Mouse (Mus musculus) megakaryocyte-erythroid progenitor cell, adult 5-6 weeks (primary cell): ENCODE measurements around the gene Ptprm. TPM values are rescaled to one million over a fixed set of nuclear protein-coding genes. Genes with fewer than 3 reads are reported as not detected.
"Not testable (repeated sequence)": the region's sequence is repeated elsewhere in the genome, so short reads cannot be mapped to it uniquely, and the experiment has no call there.

ENCODE experiments used
- ATAC-seq: replicated peaks from 2 replicates; pipeline ENCODE4 v1.8.0; 2016; ENCODE audit warnings: mild to moderate bottlenecking, inconsistent platforms; ENCODE audit not compliant: severe bottlenecking, poor library complexity, low FRiP score, low TSS enrichment
- total RNA-seq, 2 experiments: library from RNA; stranded (forward) in 1 of 2; stranded (reverse) in 1 of 2; fragments of 200-1000, 215-1000 nt in 1 of 2; fragments of >200 nt in 1 of 2; fragmentation: Nextera tagmentation in 1 of 2; gene quantifications; 2 replicates each; pipeline ENCODE4 v1.2.3; 2014 to 2017

The Ptprm gene
- total RNA-seq, 2 experiments from 2014 or later: not detected

GRCm38 (mm10) chr17:66858757-66859156 lies 495.5 kb downstream of the Ptprm start:
- ATAC-seq: no peak

- no peak for ATAC-seq
Measured at GRCm38 (mm10) chr17:66852496-66852895, 501.8 kb downstream of the Ptprm start.

GRCm38 (mm10) chr17:66847011-66847410 lies 507.2 kb downstream of the Ptprm start:
- ATAC-seq: not testable (repeated sequence)

- ATAC-seq: no peak
Measured at GRCm38 (mm10) chr17:66822347-66822746, 531.9 kb downstream of the Ptprm start.

- ATAC-seq: no peak
Measured at GRCm38 (mm10) chr17:66817380-66817779, 536.9 kb downstream of the Ptprm start.

GRCm38 (mm10) chr17:66815921-66816320 lies 538.3 kb downstream of the Ptprm start:
- no peak for ATAC-seq

- ATAC-seq: no peak
Measured at GRCm38 (mm10) chr17:66813786-66814185, 540.5 kb downstream of the Ptprm start.

GRCm38 (mm10) chr17:66813346-66813745 lies 540.9 kb downstream of the Ptprm start:
- ATAC-seq: no peak

GRCm38 (mm10) chr17:66809786-66810185 lies 544.5 kb downstream of the Ptprm start:
- no peak for ATAC-seq

- ATAC-seq: no peak
Measured at GRCm38 (mm10) chr17:66808186-66808585, 546.1 kb downstream of the Ptprm start.

- no peak for ATAC-seq
Measured at GRCm38 (mm10) chr17:66801831-66802687, 552.2 kb downstream of the Ptprm start.

- no peak for ATAC-seq
Measured at GRCm38 (mm10) chr17:66800231-66800630, 554.0 kb downstream of the Ptprm start.

- no peak for ATAC-seq
Measured at GRCm38 (mm10) chr17:66786166-66786565, 568.1 kb downstream of the Ptprm start.

- no peak for ATAC-seq
Measured at GRCm38 (mm10) chr17:66785586-66785985, 568.7 kb downstream of the Ptprm start.

- no peak for ATAC-seq
Measured at GRCm38 (mm10) chr17:66783601-66784000, 570.7 kb downstream of the Ptprm start.

GRCm38 (mm10) chr17:66783075-66783492 lies 571.2 kb downstream of the Ptprm start:
- ATAC-seq: no peak

- ATAC-seq: no peak
Measured at GRCm38 (mm10) chr17:66781910-66782309, 572.3 kb downstream of the Ptprm start.

- no peak for ATAC-seq
Measured at GRCm38 (mm10) chr17:66779026-66779425, 575.2 kb downstream of the Ptprm start.

GRCm38 (mm10) chr17:66769365-66770363 lies 584.6 kb downstream of the Ptprm start:
- ATAC-seq: no peak

GRCm38 (mm10) chr17:66768689-66769275 lies 585.5 kb downstream of the Ptprm start:
- no peak for ATAC-seq
